Mouse (Mus musculus): ENCODE results near the gene Klf16. TPM values are rescaled to one million over a fixed set of nuclear protein-coding genes. Genes with fewer than 3 reads are reported as not detected.
A peak's percentile ranks its signal among the peaks of the same experiment; 100 is the strongest.

Klf16 gene
- polyA plus RNA-seq, 1 experiment from 2014 or later, result 6.1 TPM

DNA sequence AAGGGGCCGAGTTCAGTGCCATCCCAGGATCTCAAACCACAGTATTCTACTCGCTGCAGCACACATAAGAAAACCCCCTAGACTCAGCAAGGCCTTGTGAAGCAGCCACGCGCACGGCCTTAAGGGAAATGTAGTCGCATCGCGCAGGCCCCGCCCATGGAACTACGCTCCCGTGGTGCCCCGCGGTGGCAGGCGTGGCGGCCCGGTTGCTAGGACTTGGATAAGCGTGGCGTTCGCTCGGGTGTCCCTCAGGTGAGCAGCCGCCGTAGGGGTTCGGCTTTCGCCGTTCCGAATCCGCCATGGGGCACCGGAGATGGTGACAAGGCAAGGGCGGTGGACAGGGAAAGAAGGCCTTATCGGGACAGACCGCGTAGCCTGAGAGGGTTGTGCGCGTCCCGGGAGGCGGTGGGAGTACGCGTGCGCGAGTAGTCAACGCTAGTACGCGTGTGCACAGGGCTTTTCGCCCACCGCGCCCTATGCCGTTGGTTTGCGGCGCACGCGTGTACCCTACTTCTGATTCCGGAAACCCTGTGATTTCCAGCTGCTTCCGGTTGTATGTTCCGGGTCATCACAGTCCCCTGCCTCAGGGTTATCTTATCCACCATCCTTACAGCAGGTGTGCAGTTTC is 25.7 kb upstream of the Klf16 start, which contains the start of the genes Scamp4 and Adat3:
Gene Scamp4, plus strand, starts transcription at position 175 of the 628 bp plus-strand sequence.
Gene Adat3, plus strand, starts transcription at position 183 of the 628 bp plus-strand sequence.
- Histone ChIP-seq H3K27me3 (ENCODE audit: low read depth, poor library complexity, severe bottlenecking) (no peaks in the 10 kb centered on the region), H3K4me3 (peak within 1 kb of the TSS; percentile 76), H3K4me1 (peaks cover 23% of the 10 kb centered on the region), H3K9me3 (replicated peaks) (no peaks in the 10 kb centered on the region), H3K27ac (replicated peaks) (peak within 1 kb of the TSS; percentile 88), H3K36me3 (peaks cover 21% of the 10 kb centered on the region)
- DNase-seq (ENCODE audit: low spot score), result peak; percentile 95
- under 1% methylated on average over 54 of the region's 54 CpGs for WGBS

DNA sequence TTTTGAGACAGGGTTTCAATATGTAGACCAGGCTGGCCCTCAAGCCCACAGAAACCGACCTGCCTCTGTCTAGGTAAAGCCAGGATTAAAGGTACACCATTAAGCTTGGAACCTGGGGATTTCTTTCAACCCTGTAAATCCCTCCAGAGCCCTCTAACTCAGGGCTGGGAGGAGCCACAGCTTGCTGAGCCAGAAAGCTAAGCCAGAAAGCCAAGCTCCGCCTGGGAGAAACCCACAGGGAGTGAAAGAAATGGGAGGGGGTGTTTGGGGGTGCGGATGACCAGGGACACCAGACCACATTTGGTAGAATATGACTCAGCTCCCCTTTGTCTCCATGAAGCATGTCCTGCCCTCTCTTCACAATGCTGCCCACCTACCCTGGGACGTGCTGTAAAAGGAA is 19.2 kb upstream of the Klf16 start:
- no peaks in the 10 kb centered on the region for H3K4me1 ChIP-seq
- DNase-seq (ENCODE audit: low spot score), result no peak
- H3K9me3 ChIP-seq (replicated peaks), result no peaks in the 10 kb centered on the region
- no peaks in the 10 kb centered on the region for H3K36me3 ChIP-seq
- no peak overlapping the region for H3K4me3 ChIP-seq
- H3K27me3 ChIP-seq (ENCODE audit: low read depth, poor library complexity, severe bottlenecking), result no peaks in the 10 kb centered on the region
- 46% methylated on average over 4 of the region's 4 CpGs for WGBS
- H3K27ac ChIP-seq (replicated peaks), result no peak overlapping the region

GRCm38 (mm10) chr10:80589879-80590854 is 13.0 kb upstream of the Klf16 start, which contains the start of gene Abhd17a:
Gene Abhd17a (minus strand): TSS chr10:80590341.
- no peaks in the 10 kb centered on the region for H3K9me3 ChIP-seq (replicated peaks)
- H3K36me3 ChIP-seq, result peaks cover 18% of the 10 kb centered on the region
- peaks cover 51% of the 10 kb centered on the region for H3K4me1 ChIP-seq
- WGBS, result under 1% methylated on average over 73 of the region's 73 CpGs
- H3K4me3 ChIP-seq, result peak within 1 kb of the TSS; percentile 99
- H3K27me3 ChIP-seq (ENCODE audit: low read depth, poor library complexity, severe bottlenecking), result no peaks in the 10 kb centered on the region
- peak; percentile 98 for DNase-seq (ENCODE audit: low spot score)
- peak within 1 kb of the TSS; percentile 90 for H3K27ac ChIP-seq (replicated peaks)

DNA sequence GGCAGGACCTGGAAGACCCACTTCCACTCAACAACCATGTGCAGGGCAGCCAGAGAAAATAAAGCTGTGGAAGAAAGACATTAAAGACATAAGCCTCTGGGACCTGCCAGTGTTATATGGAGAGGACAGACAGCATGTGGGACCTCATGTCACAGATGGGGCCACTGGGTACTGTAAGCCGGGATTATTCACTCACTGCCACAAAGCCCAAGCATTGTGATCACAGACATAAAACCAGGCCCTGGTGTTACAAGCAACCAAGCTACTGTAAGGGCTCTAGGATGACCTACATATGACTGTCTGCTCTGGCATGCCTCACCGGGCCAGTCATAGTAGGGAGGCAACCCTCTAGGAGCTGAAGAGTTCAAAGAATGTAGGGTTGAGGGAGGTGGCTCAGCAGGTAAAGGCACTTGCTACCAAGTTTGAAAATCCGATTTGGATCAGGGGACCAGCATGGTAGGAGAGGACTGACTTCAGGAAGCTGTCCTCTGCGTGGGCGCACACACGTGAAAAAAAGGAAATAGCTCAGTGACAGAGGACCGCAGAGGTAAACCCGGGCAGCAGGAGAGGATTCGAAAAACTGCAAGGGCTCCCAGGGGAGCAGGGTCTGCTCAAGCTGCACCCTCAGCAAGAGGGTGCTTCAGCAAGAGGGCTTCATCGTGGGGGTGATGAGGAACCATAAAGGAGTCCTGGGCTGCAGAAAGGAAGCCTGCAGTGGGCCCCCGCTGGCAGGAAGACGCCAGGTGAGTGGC is 12.2 kb upstream of the Klf16 start:
- H3K27me3 ChIP-seq (ENCODE audit: low read depth, poor library complexity, severe bottlenecking), result no peaks in the 10 kb centered on the region
- no peaks in the 10 kb centered on the region for H3K9me3 ChIP-seq (replicated peaks)
- peak overlapping the region; percentile 90 for H3K27ac ChIP-seq (replicated peaks)
- H3K4me1 ChIP-seq, result peaks cover 59% of the 10 kb centered on the region
- 21% methylated on average over 12 of the region's 12 CpGs for WGBS
- H3K4me3 ChIP-seq, result peak overlapping the region; percentile 99
- peaks cover 27% of the 10 kb centered on the region for H3K36me3 ChIP-seq
- no peak for DNase-seq (ENCODE audit: low spot score)

- Histone ChIP-seq H3K27me3 (ENCODE audit: low read depth, poor library complexity, severe bottlenecking) (no peaks in the 10 kb centered on the region), H3K9me3 (replicated peaks) (no peaks in the 10 kb centered on the region), H3K4me1 (peaks cover 63% of the 10 kb centered on the region), H3K4me3 (peak overlapping the region; percentile 32), H3K36me3 (peaks cover 44% of the 10 kb centered on the region), H3K27ac (replicated peaks) (peak overlapping the region; percentile 76)
- WGBS, result 54% methylated on average over 4 of the region's 4 CpGs
- DNase-seq (ENCODE audit: low spot score), result no peak
Measured at GRCm38 (mm10) chr10:80587305-80587657, 10.2 kb upstream of the Klf16 start.

DNA sequence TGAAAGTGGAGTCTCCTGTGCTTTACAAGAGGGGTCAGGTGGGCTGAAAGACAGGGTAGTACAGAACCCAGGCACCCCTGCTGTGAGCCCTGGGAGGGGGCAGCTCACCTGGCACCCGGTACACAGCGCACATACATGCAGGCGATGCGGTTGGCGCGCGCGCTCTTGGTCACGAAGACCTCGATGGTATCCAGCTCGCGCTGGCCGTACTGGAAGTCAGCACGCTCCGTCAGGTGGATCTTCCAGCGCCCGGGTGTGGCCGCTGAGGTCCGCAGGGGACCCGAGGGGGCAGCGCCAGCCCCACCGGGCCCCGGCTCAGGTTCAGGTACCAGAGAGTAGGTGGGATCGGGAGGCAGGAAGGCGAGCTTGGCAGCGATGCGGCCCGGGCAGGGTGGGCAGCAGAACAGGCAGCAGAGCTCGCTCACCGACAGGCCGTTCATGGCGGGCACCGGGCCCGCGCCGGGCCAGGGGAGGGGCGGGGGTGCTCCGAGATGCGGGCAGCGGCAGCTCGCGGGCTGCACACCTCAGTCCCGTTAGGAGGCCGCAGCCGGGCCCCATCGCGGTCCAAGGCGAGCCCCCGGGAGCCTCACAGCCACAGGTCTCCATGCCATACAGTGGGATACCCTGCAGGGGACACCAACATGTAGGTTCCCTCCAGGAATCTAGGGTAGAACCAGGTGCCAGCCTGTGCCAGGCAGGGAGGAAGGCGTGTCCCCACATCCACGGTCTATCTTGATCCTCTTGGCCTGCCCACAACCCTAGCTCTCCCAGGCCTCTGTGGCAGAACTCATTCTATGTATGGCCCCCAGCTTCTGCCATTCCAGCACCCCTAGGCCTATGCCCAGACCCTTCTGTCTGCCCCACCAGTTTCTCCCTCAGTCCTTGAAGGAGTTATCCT is 9.5 kb upstream of the Klf16 start:
- H3K9me3 ChIP-seq (replicated peaks), result no peaks in the 10 kb centered on the region
- peak overlapping the region; percentile 32 for H3K4me3 ChIP-seq
- no peak for DNase-seq (ENCODE audit: low spot score)
- no peaks in the 10 kb centered on the region for H3K27me3 ChIP-seq (ENCODE audit: low read depth, poor library complexity, severe bottlenecking)
- peak overlapping the region; percentile 76 for H3K27ac ChIP-seq (replicated peaks)
- peaks cover 45% of the 10 kb centered on the region for H3K36me3 ChIP-seq
- peaks cover 63% of the 10 kb centered on the region for H3K4me1 ChIP-seq
- WGBS, result 94% methylated on average over 47 of the region's 51 CpGs

- DNase-seq (ENCODE audit: low spot score), result no peak
- no peaks in the 10 kb centered on the region for H3K9me3 ChIP-seq (replicated peaks)
- H3K4me1 ChIP-seq, result peaks cover 62% of the 10 kb centered on the region
- peak overlapping the region; percentile 18; the same call in 1 of the 2 replicates for H3K4me3 ChIP-seq
- no peak overlapping the region for H3K27ac ChIP-seq (replicated peaks)
- H3K27me3 ChIP-seq (ENCODE audit: low read depth, poor library complexity, severe bottlenecking), result no peaks in the 10 kb centered on the region
- peaks cover 45% of the 10 kb centered on the region for H3K36me3 ChIP-seq
- WGBS, result 95% methylated on average over 8 of the region's 8 CpGs
Measured at GRCm38 (mm10) chr10:80585581-80585980, 8.5 kb upstream of the Klf16 start.

- Histone ChIP-seq H3K9me3 (replicated peaks) (no peaks in the 10 kb centered on the region), H3K4me1 (peaks cover 59% of the 10 kb centered on the region), H3K27me3 (ENCODE audit: low read depth, poor library complexity, severe bottlenecking) (no peaks in the 10 kb centered on the region), H3K4me3 (0 out of 2 replicates have a peak overlapping the region, but pooled peaks have one; percentile 6), H3K36me3 (peaks cover 45% of the 10 kb centered on the region), H3K27ac (replicated peaks) (no peak overlapping the region)
- WGBS, result 78% methylated on average over 12 of the region's 12 CpGs
- DNase-seq (ENCODE audit: low spot score), result no peak
Measured at GRCm38 (mm10) chr10:80584642-80585552, 7.8 kb upstream of the Klf16 start.

- no peak for DNase-seq (ENCODE audit: low spot score)
- Histone ChIP-seq H3K27me3 (ENCODE audit: low read depth, poor library complexity, severe bottlenecking) (no peaks in the 10 kb centered on the region), H3K4me3 (peak overlapping the region; percentile 18; the same call in 1 of the 2 replicates), H3K9me3 (replicated peaks) (no peaks in the 10 kb centered on the region), H3K27ac (replicated peaks) (no peak overlapping the region), H3K4me1 (peaks cover 55% of the 10 kb centered on the region), H3K36me3 (peaks cover 45% of the 10 kb centered on the region)
- 70% methylated on average over 12 of the region's 12 CpGs for WGBS
Measured at GRCm38 (mm10) chr10:80584045-80584488, 6.9 kb upstream of the Klf16 start.

DNA sequence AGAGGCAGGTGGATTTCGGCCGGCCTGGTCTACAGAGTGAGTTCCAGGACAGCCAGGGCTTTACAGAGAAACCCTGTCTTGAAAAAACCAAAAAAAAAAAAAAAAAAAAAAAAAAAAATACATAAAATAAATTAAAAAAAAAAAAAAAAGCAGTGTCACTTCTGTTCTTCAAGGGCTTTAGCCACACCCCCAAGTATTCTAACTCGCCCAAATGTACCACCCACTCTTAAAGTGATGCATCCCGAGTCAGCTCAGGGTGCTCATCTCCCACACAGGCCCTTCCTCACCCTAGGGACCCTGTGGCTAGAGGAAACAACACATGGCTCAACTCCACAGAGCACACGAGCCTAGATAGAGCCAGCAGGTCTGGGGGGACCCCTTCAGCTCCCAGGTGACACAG is 5.9 kb upstream of the Klf16 start:
- no peak overlapping the region for H3K4me3 ChIP-seq
- no peaks in the 10 kb centered on the region for H3K9me3 ChIP-seq (replicated peaks)
- no peak for DNase-seq (ENCODE audit: low spot score)
- no peaks in the 10 kb centered on the region for H3K27me3 ChIP-seq (ENCODE audit: low read depth, poor library complexity, severe bottlenecking)
- H3K4me1 ChIP-seq, result peaks cover 55% of the 10 kb centered on the region
- 86% methylated on average over 5 of the region's 5 CpGs for WGBS
- H3K27ac ChIP-seq (replicated peaks), result no peak overlapping the region
- H3K36me3 ChIP-seq, result peaks cover 45% of the 10 kb centered on the region

- Histone ChIP-seq H3K27ac (replicated peaks) (peak overlapping the region; percentile 87), H3K4me3 (peak overlapping the region; percentile 82), H3K9me3 (replicated peaks) (no peaks in the 10 kb centered on the region), H3K27me3 (ENCODE audit: low read depth, poor library complexity, severe bottlenecking) (peaks cover 5% of the 10 kb centered on the region; the same call in 1 of the 2 replicates), H3K36me3 (peaks cover 15% of the 10 kb centered on the region), H3K4me1 (peaks cover 60% of the 10 kb centered on the region)
- WGBS, result 9% methylated on average over 8 of the region's 8 CpGs
- DNase-seq (ENCODE audit: low spot score), result peak; percentile 49
Measured at GRCm38 (mm10) chr10:80578911-80579310, 1.8 kb upstream of the Klf16 start.

Measured in midbrain, embryonic 10.5 days (tissue).